Mouse (Mus musculus) ES-Bruce4 (cell line): ENCODE data around the gene Ube2e3.

ENCODE experiments used
- CTCF ChIP-seq: IDR thresholded peaks from one replicate; pipeline ENCODE4 v1.8.1; 2011; ENCODE audit warnings: low read depth, low read length
- EP300 ChIP-seq: IDR thresholded peaks from 2 replicates; pipeline ENCODE4 v1.6.1; 2011; ENCODE audit warnings: low read depth, low read length; ENCODE audit not compliant: insufficient read depth
- POLR2A ChIP-seq: IDR thresholded peaks from one replicate; pipeline ENCODE4 v1.8.1; 2011; ENCODE audit warnings: low read length; ENCODE audit not compliant: insufficient read depth

GRCm38 (mm10) chr2:78882743-78883433 lies 15.0 kb downstream of the Ube2e3 start:
- TF ChIP-seq CTCF (no peak), POLR2A (no peak), EP300 (no peak)
